Mouse (Mus musculus): Measurements from ENCODE around the gene Vti1a.

DNA sequence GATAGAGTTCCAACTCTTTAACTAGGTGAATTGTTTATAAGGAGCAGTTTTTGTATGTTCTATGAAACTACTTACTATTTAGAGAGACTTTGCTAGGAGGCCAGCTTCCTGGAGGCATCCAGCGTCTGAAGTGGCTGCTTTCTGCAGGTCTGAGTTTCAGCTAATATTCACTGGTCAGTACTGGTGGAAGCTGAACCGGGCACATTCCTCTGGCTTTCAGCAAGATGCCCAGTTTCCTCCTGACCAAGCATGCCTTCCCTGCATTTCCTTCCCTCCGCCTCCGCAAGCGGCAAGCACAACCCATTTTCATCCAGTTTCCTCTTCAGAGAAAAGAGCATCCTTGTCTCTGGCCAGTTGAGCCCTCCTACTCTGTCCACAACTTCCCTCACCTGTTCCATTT, 47.0 kb upstream of the Vti1a start:
- TF ChIP-seq EP300 (optimal IDR thresholded peaks at IDR 0.05) (no peak), CTCF (IDR thresholded peaks at IDR 0.05; ENCODE audit: low read depth) (no peak)

Measured in stomach, postnatal 0 days (tissue).